Mouse (Mus musculus): ENCODE measurements around the gene Nppa.
A peak's percentile ranks its signal among the peaks of the same experiment; 100 is the strongest.

Gene Nppa

DNA sequence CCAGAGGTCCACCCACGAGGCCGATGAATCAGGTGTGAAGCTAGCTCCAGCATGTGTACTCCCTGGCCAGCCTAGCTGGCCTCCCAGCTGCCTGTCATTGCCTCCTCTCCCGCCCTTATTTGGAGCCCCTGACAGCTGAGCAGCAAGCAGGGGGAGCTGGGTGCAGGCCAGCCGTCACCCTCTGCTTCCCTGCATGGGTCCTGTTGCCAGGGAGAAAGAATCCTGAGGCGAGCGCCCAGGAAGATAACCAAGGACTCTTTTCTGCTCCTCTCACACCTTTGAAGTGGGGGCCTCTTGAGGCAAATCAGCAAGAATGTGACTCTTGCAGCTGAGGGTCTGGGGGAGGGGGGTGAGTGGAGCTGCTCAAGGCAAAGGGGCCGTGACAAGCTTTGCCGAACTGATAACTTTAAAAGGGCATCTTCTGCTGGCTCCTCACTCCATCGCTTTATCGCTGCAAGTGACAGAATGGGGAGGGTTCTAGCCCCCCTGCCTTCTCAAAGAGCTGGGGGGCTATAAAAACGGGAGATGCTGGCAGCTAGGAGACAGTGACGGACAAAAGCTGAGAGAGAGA is at the start of gene Nppa:
Nppa (plus strand) TSS at position 521 of the 571 bp plus-strand sequence.
- DNase-seq (ENCODE audit: extremely low read depth, insufficient read length, low spot score): no peak

DNA sequence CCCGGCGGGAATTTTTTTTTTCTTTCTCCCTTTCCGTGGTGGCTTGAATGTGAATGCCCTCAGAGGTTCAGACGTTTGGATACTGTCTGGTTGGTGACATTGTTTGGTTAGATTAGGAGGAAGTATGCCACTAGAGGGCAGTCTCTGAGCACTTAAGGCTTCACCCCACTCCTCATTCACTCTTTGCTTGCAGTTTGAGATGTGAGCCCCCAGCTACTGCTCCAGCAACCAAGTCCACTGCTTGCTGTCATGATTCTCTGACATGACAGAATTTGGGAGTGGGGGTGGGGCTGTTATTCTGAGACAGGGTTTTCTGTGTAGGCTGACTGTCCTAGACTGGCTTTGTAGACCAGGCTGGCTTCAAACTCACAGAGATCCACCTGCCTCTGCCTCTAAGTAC is 46.9 kb upstream of the Nppa start:
- no peak for DNase-seq (ENCODE audit: extremely low read depth, insufficient read length, low spot score)

DNA sequence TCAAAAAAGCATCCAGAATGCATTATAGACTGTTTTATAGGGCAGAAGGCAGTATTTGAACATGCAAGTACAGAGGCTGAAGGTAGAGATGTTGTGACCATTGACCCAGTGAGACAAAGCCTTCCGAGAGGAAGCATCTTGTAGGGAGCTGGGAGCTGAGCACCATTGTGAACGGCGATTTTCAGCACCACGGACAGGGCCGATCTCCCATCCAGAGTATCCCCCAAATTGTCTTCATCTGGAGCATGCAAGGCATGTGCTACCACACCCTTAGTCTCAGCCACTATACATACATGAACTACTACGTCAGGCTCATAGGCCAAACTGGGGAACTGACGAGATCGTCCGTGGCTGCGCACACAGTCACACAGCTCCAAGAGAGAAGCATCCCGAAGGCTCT is 43.4 kb upstream of the Nppa start:
- DNase-seq (ENCODE audit: extremely low read depth, insufficient read length, low spot score): no peak

- DNase-seq (ENCODE audit: extremely low read depth, insufficient read length, low spot score): peak; percentile 48
These were observed 40.4 kb upstream of the Nppa start for GRCm38 (mm10) chr4:147959881-147960831.

DNA sequence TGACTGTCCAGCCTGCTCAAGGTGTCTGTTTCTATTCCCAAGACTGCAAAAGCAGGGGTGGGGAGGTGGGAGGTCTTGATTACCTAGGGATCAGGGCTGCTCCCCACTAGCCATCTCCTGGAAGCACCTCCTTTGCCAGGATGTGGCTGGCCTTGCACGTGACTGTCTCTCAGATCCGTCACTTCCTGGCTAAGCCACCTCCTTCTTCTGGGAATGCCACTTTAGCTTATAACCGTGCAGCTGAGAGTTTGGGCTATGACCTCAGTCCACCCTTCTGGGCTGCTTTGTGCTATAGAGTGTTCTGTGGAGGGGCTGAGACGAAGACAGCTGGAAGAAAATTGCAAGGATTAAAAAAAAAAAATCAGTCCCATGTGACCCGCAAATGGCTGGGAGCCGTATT is 37.7 kb upstream of the Nppa start:
- no peak for DNase-seq (ENCODE audit: extremely low read depth, insufficient read length, low spot score)

GRCm38 (mm10) chr4:147963623-147964022 is 36.9 kb upstream of the Nppa start:
- no peak for DNase-seq (ENCODE audit: extremely low read depth, insufficient read length, low spot score)

DNA sequence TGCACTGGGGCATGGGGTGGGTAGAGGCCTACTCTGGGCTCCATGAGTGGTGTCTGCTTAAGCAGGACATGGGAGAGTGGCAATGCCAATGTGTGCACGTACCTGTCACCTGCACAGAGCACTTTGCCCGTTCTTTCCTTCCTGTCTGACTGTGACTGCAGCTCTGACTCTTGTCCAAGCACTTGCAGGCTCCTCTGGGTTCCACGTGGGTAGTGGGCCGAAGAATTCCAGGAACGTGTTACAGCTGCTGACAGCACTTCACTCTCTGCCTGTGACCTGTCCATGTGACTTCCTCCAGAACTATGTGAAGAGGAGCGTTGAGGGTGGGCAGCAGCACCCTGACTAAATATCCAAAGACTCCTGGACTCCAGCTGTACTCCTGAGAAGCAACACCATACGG is 34.8 kb upstream of the Nppa start:
- DNase-seq (ENCODE audit: extremely low read depth, insufficient read length, low spot score): no peak

DNA sequence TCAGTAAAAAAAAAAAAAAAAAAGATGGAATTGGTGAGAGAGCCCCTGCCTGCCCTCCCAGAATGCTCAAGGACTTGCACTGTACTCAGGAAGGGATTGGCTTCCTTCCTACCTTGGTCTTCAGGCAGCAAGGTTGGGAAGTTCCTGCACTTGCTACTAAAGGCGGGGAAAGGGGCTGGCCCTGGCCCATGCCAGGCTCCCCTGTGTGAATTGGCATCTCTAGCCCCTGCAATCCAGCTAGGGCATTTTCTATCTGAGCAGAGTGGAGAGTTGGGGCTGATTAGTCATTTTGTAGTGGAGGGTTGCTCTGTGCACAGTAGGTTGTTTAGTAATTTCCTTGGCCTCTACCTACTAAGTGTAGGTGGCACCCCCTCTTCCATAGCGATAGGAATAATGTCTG is 31.7 kb upstream of the Nppa start:
- DNase-seq (ENCODE audit: extremely low read depth, insufficient read length, low spot score): no peak

GRCm38 (mm10) chr4:147969337-147969736 is 31.2 kb upstream of the Nppa start:
- DNase-seq (ENCODE audit: extremely low read depth, insufficient read length, low spot score): no peak

- no peak for DNase-seq (ENCODE audit: extremely low read depth, insufficient read length, low spot score)
These were observed 24.3 kb upstream of the Nppa start for GRCm38 (mm10) chr4:147976237-147976636.

- no peak for DNase-seq (ENCODE audit: extremely low read depth, insufficient read length, low spot score)
These were observed 22.8 kb upstream of the Nppa start for GRCm38 (mm10) chr4:147977726-147978125.

- DNase-seq (ENCODE audit: extremely low read depth, insufficient read length, low spot score): no peak
These were observed 22.1 kb upstream of the Nppa start for GRCm38 (mm10) chr4:147978391-147978790.

DNA sequence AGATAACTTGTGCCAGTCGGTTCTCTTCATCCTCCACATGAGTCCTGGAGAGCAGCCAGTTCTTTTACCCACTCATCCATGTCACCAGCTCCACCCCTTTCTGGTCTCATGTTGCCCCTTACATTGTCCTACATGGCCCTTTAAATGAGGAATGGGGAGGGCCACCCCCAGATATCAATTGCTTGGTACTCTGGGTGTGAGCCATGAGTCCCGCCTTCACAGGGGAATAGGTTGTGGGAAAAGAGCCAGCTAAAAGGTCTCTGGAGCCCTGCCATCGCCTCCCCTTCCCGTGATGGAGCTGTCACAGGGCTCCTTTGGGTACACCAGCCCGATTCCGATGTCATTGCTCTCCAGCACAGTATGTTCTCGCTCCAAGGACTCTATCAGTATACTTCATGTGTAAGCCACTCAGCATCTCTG is 21.1 kb upstream of the Nppa start:
- no peak for DNase-seq (ENCODE audit: extremely low read depth, insufficient read length, low spot score)

DNA sequence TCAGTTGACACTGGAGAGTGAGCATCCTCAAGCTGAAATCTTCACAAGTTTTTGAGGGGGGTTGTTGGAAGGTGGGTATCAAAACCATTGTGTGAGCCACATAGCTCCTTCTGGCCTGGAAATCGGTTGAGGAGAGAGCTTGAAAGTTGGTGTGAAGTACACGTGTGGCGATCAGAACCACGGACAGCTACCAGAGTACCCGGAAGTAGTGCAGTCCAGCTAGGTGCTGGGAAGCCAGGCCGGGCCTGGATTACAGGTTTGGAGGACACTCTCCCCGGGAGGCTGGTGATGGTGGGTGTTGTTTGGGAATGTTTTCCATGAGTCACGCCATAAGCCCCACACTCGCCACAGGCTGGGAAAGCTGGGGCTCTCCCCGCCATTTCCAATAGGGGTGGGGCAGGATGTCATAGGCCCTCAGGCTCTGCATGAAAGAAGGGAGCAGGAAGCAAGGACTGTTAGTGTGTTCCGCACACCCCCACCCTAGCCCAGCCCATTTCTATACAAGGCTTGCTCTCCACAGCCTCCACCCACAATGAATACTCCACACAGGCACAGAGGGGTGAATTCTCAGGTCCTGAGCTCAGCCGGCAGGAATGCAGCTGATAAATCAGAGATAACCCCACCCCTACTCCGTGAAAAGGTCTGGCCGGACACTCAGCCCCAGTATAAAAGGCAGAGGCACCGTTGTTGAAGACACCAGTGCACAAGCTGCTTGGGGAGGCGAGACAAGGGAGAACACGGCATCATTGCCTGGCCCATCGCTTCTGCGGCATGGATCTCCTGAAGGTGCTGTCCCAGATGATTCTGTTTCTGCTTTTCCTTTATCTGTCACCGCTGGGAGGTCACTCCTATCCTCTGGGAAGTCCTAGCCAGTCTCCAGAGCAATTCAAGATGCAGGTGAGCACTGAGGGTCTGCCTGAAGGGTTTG is 15.1 kb upstream of the Nppa start, which contains the start of gene Nppb:
Nppb (plus strand) TSS at position 584 of the 928 bp plus-strand sequence.
- DNase-seq (ENCODE audit: extremely low read depth, insufficient read length, low spot score): peak; percentile 83

DNA sequence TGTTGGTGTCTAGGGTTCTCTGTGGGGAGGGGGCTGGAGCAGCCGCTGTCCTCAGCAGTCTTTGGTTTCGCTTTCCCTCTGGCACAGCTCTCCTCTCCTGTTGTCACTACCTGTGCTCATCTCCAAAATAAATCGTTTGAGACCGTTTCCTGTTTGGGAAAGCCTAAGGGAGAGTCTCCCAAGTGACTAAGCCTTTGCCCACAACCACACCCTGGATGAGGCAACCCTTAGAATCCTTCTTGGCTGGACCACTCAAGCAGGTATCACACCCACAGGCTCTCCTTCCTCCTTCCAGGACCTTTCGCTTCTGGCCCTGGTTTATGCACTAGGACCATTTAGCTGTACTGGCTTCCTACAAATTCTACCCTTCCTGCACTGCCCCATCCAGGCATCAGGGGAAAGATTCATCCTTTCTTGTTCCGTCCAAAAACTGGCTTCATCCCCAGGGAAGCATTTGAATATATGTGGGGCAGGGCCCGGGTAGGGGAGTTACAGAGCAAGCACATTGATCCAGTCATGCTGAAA is 6.9 kb upstream of the Nppa start:
- DNase-seq (ENCODE audit: extremely low read depth, insufficient read length, low spot score): peak; percentile 72

DNA sequence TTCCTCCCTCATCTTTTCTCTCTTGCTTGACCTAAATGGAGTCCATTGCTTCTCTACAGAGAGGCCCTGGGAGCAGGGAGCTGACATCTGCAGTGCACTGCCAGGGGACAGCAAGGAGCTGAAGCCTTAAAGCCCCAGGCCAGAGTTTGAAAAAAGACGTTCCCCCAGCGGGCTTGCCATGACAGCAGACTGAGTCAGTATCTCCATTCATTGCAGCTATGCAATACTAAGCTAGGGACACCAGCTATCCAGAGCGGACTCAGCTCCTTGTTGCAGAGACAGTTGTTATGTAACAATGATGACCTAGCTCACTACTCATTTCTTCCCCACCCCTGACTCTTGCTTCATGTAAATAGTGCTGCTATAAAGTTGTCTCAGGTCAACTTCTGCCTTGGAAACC is 5.2 kb upstream of the Nppa start:
- no peak for DNase-seq (ENCODE audit: extremely low read depth, insufficient read length, low spot score)

DNA sequence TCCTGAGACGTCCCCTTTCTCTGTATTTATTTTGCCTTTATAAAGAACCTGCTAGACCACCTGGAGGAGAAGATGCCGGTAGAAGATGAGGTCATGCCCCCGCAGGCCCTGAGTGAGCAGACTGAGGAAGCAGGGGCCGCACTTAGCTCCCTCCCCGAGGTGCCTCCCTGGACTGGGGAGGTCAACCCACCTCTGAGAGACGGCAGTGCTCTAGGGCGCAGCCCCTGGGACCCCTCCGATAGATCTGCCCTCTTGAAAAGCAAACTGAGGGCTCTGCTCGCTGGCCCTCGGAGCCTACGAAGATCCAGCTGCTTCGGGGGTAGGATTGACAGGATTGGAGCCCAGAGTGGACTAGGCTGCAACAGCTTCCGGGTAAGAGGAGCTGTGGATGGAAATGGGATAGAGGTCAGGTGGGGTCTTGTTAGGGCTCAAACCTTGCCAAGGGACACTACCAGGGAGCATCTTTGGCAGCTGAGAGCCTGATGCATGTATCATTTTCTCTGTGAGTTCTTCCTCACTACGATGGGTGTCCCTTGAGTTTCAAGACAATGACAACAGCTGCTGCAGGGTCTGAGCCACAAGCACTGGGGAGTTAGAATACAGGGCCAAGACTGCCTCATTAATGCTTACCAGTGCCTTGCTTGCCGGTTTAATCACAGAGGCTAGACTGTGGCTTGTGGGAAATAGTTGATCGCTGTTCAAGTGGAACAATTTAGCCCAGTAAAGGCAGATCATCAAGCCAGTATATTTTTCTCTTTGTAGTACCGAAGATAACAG is 679 bp downstream of the Nppa start:
- no peak for DNase-seq (ENCODE audit: extremely low read depth, insufficient read length, low spot score)

- no peak for DNase-seq (ENCODE audit: extremely low read depth, insufficient read length, low spot score)
These were observed 1.3 kb downstream of the Nppa start for GRCm38 (mm10) chr4:148001866-148002265.

DNA sequence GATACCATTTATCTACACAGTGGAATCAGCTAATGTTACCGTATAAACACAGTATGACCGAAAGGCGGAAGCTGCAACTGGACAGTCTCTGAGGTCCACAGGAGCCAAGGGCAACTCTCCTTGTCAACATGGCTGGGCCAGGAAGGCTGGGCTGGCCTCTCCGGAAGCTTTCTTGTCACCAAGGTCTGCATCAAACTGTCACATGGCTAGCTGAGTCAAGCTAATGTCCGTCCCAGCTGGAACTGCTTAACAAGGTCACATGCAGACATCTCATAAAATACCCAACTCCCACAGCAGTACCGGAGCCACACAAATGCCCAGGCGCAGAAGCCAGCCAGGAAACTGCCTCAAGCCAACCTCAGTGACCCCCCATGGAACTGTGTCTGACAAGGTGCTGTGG is 3.8 kb downstream of the Nppa start:
- DNase-seq (ENCODE audit: extremely low read depth, insufficient read length, low spot score): no peak

DNA sequence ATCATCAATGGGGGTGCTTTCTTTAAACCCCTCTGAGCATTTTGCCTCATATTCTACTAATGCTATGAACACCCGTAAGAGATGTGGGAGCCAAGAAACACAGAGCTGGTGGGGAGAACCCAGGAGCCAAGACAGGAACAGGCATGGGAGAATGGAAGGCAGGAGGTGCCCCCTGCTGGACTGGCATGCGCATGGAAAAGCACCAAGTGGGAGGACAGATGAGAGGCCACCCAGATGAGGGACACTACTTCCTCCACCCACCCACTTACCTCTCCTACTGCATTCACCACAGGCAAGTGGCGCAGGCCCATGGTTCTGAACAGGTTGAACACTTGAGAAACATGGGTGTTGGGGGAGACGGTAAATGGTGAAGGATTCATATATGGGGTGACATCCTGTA is 7.9 kb downstream of the Nppa start:
- no peak for DNase-seq (ENCODE audit: extremely low read depth, insufficient read length, low spot score)

Data from 3134 (cell line).